Mouse (Mus musculus) small intestine, adult 2 months (tissue): ENCODE measurements at regions not wholly inside any gene's neighbourhood (a gene's known extent, or its start where the extent isn't known, plus 50 kb on each side); places are given as distances from the start of the nearest gene placed in this dataset.

Experiments used
- CTCF ChIP-seq: fragments of 200-500 bp; IDR thresholded peaks from 2 replicates; pipeline ENCODE4 v1.5.1; 2012; ENCODE audit warnings: low read depth, mild to moderate bottlenecking, control low read depth, inconsistent platforms, low read length, moderate library complexity, mixed read lengths; ENCODE audit not compliant: insufficient replicate concordance, insufficient read length; ENCODE audit errors: extremely low read depth
- POLR2A ChIP-seq: fragments of 200-500 bp; IDR thresholded peaks from 2 replicates; pipeline ENCODE4 v1.6.1; 2012; ENCODE audit warnings: low read depth, mild to moderate bottlenecking, control low read depth, inconsistent platforms, low read length, moderate library complexity

GRCm38 (mm10) chrX:12344805-12345555, 184.8 kb upstream of the Bcor start:
- TF ChIP-seq POLR2A = no peak
- TF ChIP-seq CTCF = no peak
